Mouse (Mus musculus) olfactory bulb, adult 2 months (tissue): ENCODE results near the gene Hes3. TPM values are rescaled to one million over a fixed set of nuclear protein-coding genes. Genes with fewer than 3 reads are reported as not detected.

ENCODE experiments used
- H3K27ac ChIP-seq: fragments of 200-500 bp; 2 replicates; pipeline ENCODE4 v1.5.1; 2012; ENCODE audit warnings: low read depth, low read length; ENCODE audit not compliant: insufficient read depth
- H3K4me1 ChIP-seq: fragments of 200-500 bp; 2 replicates; pipeline ENCODE4 v1.6.1; 2012; ENCODE audit warnings: low read length; ENCODE audit not compliant: control insufficient read depth, insufficient read depth
- H3K4me3 ChIP-seq: fragments of 200-500 bp; 2 replicates; pipeline ENCODE4 v1.5.1; 2012; ENCODE audit warnings: mild to moderate bottlenecking, low read depth, low read length, moderate library complexity; ENCODE audit not compliant: insufficient read depth
- CTCF ChIP-seq: fragments of 200-500 bp; IDR thresholded peaks from 2 replicates; pipeline ENCODE4 v1.5.1; 2012; ENCODE audit warnings: low read depth, mild to moderate bottlenecking, low read length, moderate library complexity; ENCODE audit not compliant: insufficient read depth
- POLR2A ChIP-seq: fragments of 200-500 bp; IDR thresholded peaks from 2 replicates; pipeline ENCODE4 v1.6.1; 2012; ENCODE audit warnings: mild to moderate bottlenecking, low read depth, low read length, moderate library complexity; ENCODE audit not compliant: insufficient read depth
- WGBS: fragments of 180-500 bp; shearing (Covaris S2); methylation state at CpG from one replicate; pipeline ENCODE4 v1.1.7; 2018; 5-methylcytosine and 5-hydroxymethylcytosine counted together
- polyA plus RNA-seq: library from polyadenylated mRNA; stranded (reverse); fragments of >200 nt; gene quantifications from 2 replicates; pipeline ENCODE4 v1.2.4, GENCODE M21; 2012; ENCODE audit warnings: low replicate concordance; ENCODE audit not compliant: missing spikeins, insufficient read depth, insufficient read length

Gene Hes3
- polyA plus RNA-seq, 1 experiment = not detected

DNA sequence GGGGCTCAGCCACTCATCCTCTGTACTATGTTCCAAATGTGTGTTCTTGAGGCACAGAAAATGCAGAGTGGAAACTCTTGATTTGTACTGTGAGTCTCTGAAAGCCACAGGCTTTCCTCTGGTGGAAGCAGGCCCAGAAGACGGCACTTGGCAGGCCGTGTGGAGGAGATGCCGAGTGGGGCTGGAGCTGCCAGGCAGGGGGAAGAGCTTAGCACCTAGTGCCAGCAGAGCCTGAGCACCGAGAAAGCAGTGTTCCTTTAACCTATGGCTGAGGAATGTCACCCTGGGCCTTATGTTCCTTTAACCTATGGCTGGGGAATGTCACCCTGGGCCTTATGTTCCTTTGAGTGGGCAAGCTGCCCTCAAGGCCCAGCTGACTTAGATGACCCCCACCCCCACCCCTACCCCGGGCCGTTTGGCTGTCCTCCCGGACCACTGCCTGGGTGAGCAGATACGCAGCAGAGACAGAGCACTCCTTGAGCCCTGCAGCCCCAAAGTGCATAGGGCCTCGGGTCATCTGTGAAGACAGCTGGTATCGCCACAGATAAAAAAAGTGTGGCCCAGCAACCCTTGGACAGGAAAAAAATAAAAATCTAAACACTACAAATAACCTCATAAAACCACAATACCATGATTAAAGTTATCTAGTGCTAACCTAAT, 25.1 kb downstream of the Hes3 start:
- no peak for TF ChIP-seq CTCF
- TF ChIP-seq POLR2A = no peak
- Histone ChIP-seq H3K4me1 (peaks cover 74% of the 10 kb centered on the region), H3K27ac (peak overlapping the region; percentile 1; the same call in 1 of the 2 replicates), H3K4me3 (no peak overlapping the region)
- 36% methylated on average over 10 of the region's 10 CpGs for WGBS

DNA sequence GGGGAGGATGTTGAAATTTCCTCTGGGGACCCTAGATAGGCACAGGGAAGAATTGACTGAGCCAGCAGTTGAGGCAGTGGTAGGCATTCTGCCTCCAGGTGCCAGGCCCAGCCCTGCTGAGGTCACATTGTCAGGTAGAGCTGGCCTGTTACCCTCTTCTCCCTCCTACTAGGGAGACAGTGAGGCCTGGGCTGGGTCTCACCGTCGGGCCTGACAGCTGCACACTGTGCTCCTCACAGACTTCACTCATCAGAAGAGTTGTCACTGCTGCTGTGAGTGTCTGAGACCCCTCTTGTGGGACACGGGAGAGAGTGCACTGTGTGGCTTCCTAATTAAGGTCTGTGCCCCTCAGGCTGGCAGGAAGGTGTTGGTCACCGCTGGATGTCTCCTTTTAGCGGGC, 25.7 kb downstream of the Hes3 start:
- 23% methylated on average over 5 of the region's 5 CpGs for WGBS
- Histone ChIP-seq H3K27ac (peak overlapping the region; percentile 1; the same call in 1 of the 2 replicates), H3K4me3 (no peak overlapping the region), H3K4me1 (peaks cover 74% of the 10 kb centered on the region)
- TF ChIP-seq POLR2A (no peak), CTCF (no peak)

DNA sequence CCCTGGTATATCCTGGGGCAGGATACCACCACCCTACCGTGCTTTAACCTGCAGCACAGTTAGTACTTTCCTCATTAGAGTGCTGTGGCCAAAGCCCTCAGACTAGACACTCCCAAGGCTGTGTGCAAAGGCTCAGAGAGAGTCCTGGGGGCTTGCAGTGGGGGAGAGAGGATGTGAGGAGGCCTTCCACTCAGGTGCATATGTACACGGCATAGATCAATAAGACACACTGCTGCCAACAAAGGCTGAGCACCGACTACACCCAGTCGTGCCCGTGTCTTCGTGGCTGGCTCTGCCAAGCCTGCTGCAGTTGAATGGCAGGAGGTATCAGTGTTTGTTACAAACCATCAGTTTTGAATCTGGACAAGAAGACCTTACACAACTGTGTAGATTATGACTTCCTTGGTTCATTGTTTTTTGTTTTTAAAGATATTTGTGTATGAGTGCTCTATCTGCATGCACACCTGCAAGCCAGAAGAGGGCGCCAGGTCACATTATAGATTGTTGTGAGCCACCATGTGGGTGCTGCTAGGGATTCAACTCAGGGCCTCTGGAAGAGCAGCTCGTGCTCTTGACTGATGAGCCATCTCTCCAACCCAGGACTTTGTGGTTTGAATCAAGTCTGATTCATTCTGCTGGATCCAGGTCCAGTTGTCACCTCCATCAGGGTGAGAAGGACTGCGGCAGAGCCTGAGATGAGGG, 26.4 kb downstream of the Hes3 start:
- Histone ChIP-seq H3K27ac (no peak overlapping the region), H3K4me1 (peaks cover 78% of the 10 kb centered on the region), H3K4me3 (no peak overlapping the region)
- 85% methylated on average over 9 of the region's 9 CpGs for WGBS
- TF ChIP-seq POLR2A (no peak), CTCF (no peak)

DNA sequence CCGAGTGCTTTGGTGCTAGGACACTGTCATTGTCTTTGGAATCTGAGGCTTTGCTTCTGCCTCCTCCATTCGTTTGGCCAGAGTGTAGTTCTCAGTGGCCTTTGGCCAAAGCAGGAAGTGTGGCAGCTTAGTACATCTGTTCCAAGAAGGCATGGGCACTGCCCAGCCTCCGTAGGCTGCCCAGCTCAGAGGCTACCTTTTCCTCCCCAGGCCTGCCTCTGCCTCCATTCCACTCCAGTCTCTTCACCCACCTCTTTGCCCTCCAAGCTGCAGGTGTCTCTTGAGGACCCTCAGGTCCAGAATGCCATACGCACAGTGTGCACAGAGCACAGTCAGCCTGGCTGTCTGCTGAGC, 27.3 kb downstream of the Hes3 start:
- 40% methylated on average over 4 of the region's 4 CpGs for WGBS
- H3K27ac ChIP-seq = peak overlapping the region; percentile 50
- peaks cover 78% of the 10 kb centered on the region for H3K4me1 ChIP-seq
- no peak overlapping the region for H3K4me3 ChIP-seq
- TF ChIP-seq POLR2A = no peak
- no peak for TF ChIP-seq CTCF

DNA sequence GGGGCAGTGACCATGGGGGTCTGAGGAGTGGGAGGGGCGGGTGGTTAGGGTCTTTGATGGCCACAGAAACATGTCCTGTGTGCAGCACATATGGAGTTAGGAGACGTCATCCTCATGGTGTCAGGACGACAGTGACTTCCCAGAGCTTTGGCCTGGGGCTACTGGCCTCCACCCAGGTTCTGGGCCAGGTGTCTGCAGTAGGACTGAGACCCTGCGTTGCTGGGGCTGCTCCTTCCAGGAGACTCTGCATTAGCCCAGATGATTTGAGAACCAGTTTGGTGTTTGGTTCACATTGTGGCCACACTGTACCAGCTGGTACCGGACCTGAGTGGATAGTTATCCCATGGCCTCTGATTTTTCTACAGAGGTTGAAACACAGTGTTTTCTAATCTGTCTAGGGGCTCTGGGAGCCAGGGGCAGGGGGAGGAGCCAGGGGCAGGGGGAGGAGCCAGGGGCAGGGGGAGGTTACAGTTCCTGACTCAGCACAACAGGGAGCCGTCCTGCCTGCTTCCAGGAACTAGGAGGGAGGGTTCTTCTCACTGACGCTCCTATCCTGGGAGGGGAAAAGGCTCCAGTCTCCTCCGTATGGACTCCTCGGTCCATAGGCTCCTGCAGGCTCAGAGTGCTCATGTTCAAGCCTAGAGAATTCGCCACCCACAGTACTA, 27.8 kb downstream of the Hes3 start:
- no peak for TF ChIP-seq CTCF
- TF ChIP-seq POLR2A = no peak
- WGBS = 50% methylated on average over 10 of the region's 10 CpGs
- H3K4me1 ChIP-seq = peaks cover 75% of the 10 kb centered on the region
- no peak overlapping the region for H3K4me3 ChIP-seq
- peak overlapping the region; percentile 50; the same call in 1 of the 2 replicates for H3K27ac ChIP-seq

DNA sequence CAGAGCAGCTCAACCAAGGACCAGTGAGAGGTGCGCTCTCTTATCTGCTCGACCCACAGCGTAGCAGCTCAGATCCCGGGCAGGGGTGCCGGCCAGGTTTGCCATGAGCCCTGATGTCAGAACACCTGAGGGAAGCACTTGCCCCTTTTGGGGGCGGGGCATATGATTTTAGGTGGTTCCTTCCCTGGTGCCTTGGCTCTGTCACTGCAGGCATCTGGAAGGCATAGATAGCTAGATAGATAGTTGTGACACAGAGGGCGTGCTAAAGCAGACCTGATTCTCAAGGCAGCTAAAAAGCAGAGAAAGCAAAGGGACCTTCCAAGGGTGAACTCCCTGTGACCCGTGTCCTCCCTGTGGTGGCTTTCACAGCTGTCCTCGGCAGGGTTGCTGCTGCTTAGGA, 28.4 kb downstream of the Hes3 start:
- TF ChIP-seq CTCF = no peak
- no peak for TF ChIP-seq POLR2A
- Histone ChIP-seq H3K4me1 (peaks cover 75% of the 10 kb centered on the region), H3K4me3 (no peak overlapping the region), H3K27ac (peak overlapping the region; percentile 48; the same call in 1 of the 2 replicates)
- 72% methylated on average over 9 of the region's 9 CpGs for WGBS

DNA sequence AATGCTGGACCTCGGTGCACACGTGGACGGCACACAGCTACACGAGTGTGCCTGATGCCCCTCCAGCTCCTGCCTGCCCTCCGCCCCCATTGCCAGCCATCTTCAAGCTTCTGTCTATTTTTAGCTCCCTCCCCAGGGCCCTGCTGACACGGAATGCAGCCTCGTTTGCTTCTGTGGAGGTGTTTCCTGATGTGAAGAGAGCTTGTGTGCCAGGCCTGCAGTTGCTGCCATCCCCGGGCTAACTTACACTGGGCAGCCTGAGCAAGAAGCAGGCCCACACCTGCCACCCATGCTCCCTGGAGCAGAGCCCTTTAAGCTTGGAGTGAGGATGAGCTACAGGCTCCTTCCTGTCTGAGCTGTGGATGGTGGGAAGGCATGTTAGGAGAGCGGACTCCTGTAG, 29.3 kb downstream of the Hes3 start:
- Histone ChIP-seq H3K4me1 (peaks cover 71% of the 10 kb centered on the region), H3K27ac (peak overlapping the region; percentile 48), H3K4me3 (no peak overlapping the region)
- 29% methylated on average over 9 of the region's 9 CpGs for WGBS
- TF ChIP-seq POLR2A = no peak
- TF ChIP-seq CTCF = no peak

DNA sequence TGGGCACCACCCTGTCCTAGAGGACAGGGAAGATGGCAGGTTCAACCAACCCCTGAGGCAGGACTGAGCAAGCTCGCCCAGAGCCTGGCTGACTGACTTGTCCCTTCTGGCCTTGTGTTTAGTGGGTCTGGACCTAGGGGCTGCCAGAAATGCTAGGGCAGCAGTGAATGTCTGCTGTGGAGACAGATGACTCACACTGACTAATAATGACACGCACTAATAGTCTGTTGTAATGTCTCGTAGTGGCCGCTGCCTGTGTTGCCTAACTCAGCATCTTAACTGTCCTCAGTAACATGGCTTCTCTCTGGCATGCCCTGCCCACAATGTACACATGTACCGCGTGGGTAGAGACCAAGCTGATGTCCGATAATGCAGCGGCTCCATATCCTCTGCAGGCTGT, 31.0 kb downstream of the Hes3 start:
- Histone ChIP-seq H3K27ac (no peak overlapping the region), H3K4me3 (no peak overlapping the region), H3K4me1 (peaks cover 69% of the 10 kb centered on the region)
- 68% methylated on average over 8 of the region's 8 CpGs for WGBS
- no peak for TF ChIP-seq CTCF
- no peak for TF ChIP-seq POLR2A

DNA sequence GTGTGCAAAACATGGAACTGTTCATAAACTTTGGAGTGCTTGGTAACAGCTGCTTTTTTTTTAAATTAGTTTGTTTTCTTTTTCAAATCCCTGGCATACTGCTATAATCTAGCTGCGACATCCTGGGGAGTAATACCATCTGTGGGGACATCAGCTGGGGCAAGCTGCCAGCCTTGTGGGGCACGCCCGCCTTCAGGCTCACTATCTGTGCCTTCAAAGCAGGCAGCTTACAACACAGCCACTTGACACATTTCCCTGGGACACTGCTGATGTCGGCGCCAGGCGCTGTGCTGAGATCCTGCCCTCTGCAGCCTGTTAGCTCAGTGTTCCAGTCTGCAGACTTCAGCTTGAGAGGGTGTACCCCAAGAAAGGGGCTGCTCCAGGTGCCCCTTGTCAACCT, 34.4 kb downstream of the Hes3 start:
- Histone ChIP-seq H3K4me3 (no peak overlapping the region), H3K4me1 (peaks cover 55% of the 10 kb centered on the region), H3K27ac (no peak overlapping the region)
- 17% methylated on average over 6 of the region's 6 CpGs for WGBS
- TF ChIP-seq CTCF (no peak), POLR2A (no peak)
